In the genomic region with DNA sequence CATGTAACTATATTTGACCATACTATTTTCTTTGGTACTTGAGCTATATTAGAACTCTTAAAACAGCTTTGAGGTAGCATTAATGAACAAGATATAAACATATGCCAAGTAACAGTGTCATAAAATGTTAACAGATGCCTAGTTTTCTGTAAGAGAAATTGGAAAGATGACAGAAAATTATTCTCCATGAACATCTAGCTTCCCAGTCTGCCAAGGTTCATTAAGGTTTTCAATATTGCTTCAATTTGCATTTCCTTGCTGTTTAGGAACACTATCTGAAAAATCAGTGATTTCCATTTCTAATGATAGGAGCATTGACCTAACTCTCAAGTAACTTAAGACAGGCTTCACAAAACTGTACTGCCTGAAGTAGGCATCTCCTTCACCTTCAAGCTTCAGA, we compare ENCODE assay signal across 45 mouse cellular contexts. TPM values are rescaled to one million over a fixed set of nuclear protein-coding genes. Genes with fewer than 3 reads are reported as not detected.
"Had no signal": no experiment of that assay in that cellular context is flagged by ENCODE, and none has a peak within 500 bp of the region (broad histone marks: within the 10 kb centered on the region; RNA-seq: fewer than 3 reads in every experiment).

No protein-coding gene starts in this region.

- H3K27ac ChIP-seq: limb, embryonic 10.5 days; limb, embryonic 12.5 days; limb, embryonic 13.5 days; limb, embryonic 15.5 days; liver, embryonic 12.5 days; liver, embryonic 13.5 days; liver, embryonic 14.5 days; liver, embryonic 15.5 days; lung, embryonic 15.5 days; macrophage; midbrain, embryonic 10.5 days; midbrain, embryonic 12.5 days; midbrain, embryonic 13.5 days; midbrain, embryonic 15.5 days; neural tube, embryonic 12.5 days; neural tube, embryonic 13.5 days had no signal

- H3K9ac ChIP-seq: limb, embryonic 12.5 days; limb, embryonic 13.5 days; limb, embryonic 15.5 days; liver, embryonic 12.5 days; liver, embryonic 13.5 days; liver, embryonic 14.5 days; liver, embryonic 15.5 days; liver, postnatal 0 days; lung, embryonic 14.5 days; lung, embryonic 15.5 days; midbrain, embryonic 12.5 days; midbrain, embryonic 13.5 days; midbrain, embryonic 15.5 days; neural tube, embryonic 12.5 days; neural tube, embryonic 13.5 days had no signal

- H3K4me3 ChIP-seq: limb, embryonic 10.5 days; limb, embryonic 12.5 days; limb, embryonic 13.5 days; limb, embryonic 15.5 days; liver, embryonic 12.5 days; liver, embryonic 13.5 days; liver, embryonic 15.5 days; lung, embryonic 15.5 days; megakaryocyte, embryonic 14.5 days; midbrain, embryonic 10.5 days; midbrain, embryonic 12.5 days; midbrain, embryonic 13.5 days; midbrain, embryonic 15.5 days; myocyte; neural tube, embryonic 12.5 days; neural tube, embryonic 13.5 days had no signal

- H3K27me3 ChIP-seq: limb, embryonic 12.5 days; limb, embryonic 13.5 days; limb, embryonic 15.5 days; liver, embryonic 12.5 days; liver, embryonic 13.5 days; liver, embryonic 15.5 days; lung, embryonic 15.5 days; megakaryocyte, embryonic 14.5 days; midbrain, embryonic 12.5 days; midbrain, embryonic 13.5 days; midbrain, embryonic 15.5 days; neural tube, embryonic 12.5 days; neural tube, embryonic 13.5 days had no signal

- H3K4me1 ChIP-seq: limb, embryonic 10.5 days; limb, embryonic 12.5 days; limb, embryonic 13.5 days; limb, embryonic 15.5 days; liver, embryonic 12.5 days; liver, embryonic 13.5 days; liver, embryonic 15.5 days; lung, embryonic 15.5 days; megakaryocyte, embryonic 14.5 days; midbrain, embryonic 10.5 days; midbrain, embryonic 12.5 days; midbrain, embryonic 13.5 days; midbrain, embryonic 15.5 days; neural tube, embryonic 12.5 days; neural tube, embryonic 13.5 days had no signal

- H3K9me3 ChIP-seq: limb, embryonic 10.5 days; limb, embryonic 12.5 days; limb, embryonic 13.5 days; limb, embryonic 15.5 days; liver, embryonic 12.5 days; liver, embryonic 13.5 days; liver, embryonic 15.5 days; lung, embryonic 15.5 days; megakaryocyte, embryonic 14.5 days; midbrain, embryonic 10.5 days; midbrain, embryonic 12.5 days; midbrain, embryonic 13.5 days; midbrain, embryonic 15.5 days; neural tube, embryonic 12.5 days; neural tube, embryonic 13.5 days had no signal

- DNase-seq: left cerebral cortex, postnatal 4 days; liver; liver, embryonic 13.5 days; liver, postnatal 0 days; lung, adult 18-20 months; lung, adult 2 months; lung, embryonic 14.5 days; lung, postnatal 10 days; lung, postnatal 14 days; lung, postnatal 36 days; lung, postnatal 4 days; midbrain, embryonic 14.5 days had no signal

- ATAC-seq: liver, embryonic 12.5 days; liver, postnatal 0 days; lung, postnatal 0 days; midbrain, embryonic 13.5 days; midbrain, embryonic 15.5 days; midbrain, embryonic 16.5 days had no signal

- H3K4me2 ChIP-seq: limb, embryonic 12.5 days; limb, embryonic 13.5 days; limb, embryonic 15.5 days; liver, embryonic 11.5 days; liver, embryonic 12.5 days; liver, embryonic 13.5 days; liver, embryonic 15.5 days; lung, embryonic 14.5 days; lung, embryonic 15.5 days; midbrain, embryonic 12.5 days; midbrain, embryonic 13.5 days; midbrain, embryonic 15.5 days; neural tube, embryonic 12.5 days; neural tube, embryonic 13.5 days had no signal

RNA-seq across cellular contexts. Expression of gene 1700016C15Rik, which starts 39.3 kb away (rescaled TPM):
- total RNA-seq: left cerebral cortex, postnatal 10 days; left cerebral cortex, postnatal 14 days; left cerebral cortex, postnatal 25 days; left cerebral cortex, postnatal 36 days; left cerebral cortex, postnatal 4 days; liver, adult 2 months; megakaryocyte progenitor cell, adult 5-6 weeks; megakaryocyte, adult 5-6 weeks; megakaryocyte-erythroid progenitor cell, adult 5-6 weeks; monocyte, adult 5-6 weeks had no signal
- polyA plus RNA-seq: limb, embryonic 10.5 days; limb, embryonic 11.5 days; limb, embryonic 12.5 days; limb, embryonic 13.5 days; limb, embryonic 14.5 days; limb, embryonic 15.5 days; liver, adult 2 months; liver, embryonic 11.5 days; liver, embryonic 12.5 days; liver, embryonic 13.5 days; liver, embryonic 14.5 days; liver, embryonic 15.5 days; liver, embryonic 16.5 days; liver, postnatal 0 days; lung, adult 2 months; lung, embryonic 14.5 days; macrophage; midbrain, embryonic 10.5 days; midbrain, embryonic 12.5 days; midbrain, embryonic 13.5 days; midbrain, embryonic 15.5 days; midbrain, embryonic 16.5 days; myocyte; neural tube, embryonic 11.5 days; neural tube, embryonic 13.5 days had no signal
